Mouse (Mus musculus): Measurements from ENCODE around the gene Tle2.

DNA sequence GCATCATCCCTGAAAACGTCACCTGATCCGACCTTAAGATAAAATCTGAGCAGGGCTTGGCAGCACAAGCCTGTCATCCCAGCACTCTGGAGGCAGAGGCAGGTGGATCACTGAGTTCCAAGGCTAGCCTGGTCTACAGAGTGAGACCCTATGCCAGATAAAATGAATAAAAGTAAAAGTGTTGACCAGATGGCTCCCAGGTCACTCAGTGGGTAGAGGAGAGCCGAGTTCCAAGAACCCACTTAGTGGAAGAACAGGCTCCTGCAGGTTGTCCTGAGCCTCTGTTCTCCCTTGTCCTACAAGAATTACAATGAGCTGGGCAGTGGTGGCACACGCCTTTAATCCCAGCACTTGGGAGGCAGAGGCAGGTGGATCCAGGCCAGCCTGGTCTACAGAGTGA, 18.9 kb downstream of the Tle2 start:
- TF ChIP-seq GATA1 (IDR thresholded peaks at IDR 0.05; ENCODE audit: borderline replicate concordance, low read length) (no peak), FLI1 (IDR thresholded peaks at IDR 0.05; ENCODE audit: low read length) (no peak)
